Mouse (Mus musculus) embryo, embryonic 11.5 days (tissue): ENCODE data around the gene Aes.
A peak's percentile ranks its signal among the peaks of the same experiment; 100 is the strongest.

Experiments
- DNase-seq: peaks from one replicate; pipeline ENCODE4 v3.0.0-alpha.2; 2012; ENCODE audit warnings: low read depth, low spot score

The Aes gene

DNA sequence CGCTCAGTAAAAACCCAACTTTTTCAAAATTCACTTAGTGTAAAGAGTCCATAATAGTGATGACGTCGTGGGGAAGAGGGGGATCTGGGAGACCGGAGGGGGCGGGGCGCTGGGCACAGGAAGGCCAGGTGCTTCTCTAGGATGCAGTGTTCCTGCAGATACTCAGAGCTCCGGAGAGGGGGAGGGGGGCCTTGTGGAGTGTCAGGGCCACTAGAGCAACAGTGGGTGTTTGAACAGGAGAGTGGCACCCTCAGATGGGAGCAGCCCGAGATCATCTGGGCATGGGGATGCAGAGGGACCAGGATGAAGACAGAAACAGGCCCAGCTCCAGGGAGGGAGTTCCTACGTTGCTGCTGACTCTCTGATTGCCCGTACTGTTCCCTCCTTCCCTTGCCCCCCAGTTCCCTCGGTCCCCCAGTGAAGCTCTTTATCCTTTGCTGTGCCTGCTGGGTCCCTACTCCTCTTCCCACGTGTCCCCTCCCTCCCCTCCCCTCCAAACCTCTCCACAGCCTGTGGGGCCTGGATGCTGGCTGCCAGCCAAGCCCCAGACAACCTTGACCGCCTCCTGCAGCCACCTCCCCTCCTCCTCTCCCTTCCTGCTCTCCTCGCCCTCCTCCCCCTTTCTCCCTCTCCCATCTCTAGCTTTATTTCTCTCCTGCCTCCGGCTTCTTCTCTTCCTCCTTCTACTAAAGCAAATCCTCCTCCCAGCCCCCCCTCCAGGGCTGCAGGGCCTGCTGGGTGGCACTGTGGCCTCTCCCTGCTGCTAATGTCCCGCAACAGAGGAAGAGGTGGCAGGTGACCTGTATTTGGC, 9.3 kb downstream of the Aes start:
- DNase-seq = no peak

DNA sequence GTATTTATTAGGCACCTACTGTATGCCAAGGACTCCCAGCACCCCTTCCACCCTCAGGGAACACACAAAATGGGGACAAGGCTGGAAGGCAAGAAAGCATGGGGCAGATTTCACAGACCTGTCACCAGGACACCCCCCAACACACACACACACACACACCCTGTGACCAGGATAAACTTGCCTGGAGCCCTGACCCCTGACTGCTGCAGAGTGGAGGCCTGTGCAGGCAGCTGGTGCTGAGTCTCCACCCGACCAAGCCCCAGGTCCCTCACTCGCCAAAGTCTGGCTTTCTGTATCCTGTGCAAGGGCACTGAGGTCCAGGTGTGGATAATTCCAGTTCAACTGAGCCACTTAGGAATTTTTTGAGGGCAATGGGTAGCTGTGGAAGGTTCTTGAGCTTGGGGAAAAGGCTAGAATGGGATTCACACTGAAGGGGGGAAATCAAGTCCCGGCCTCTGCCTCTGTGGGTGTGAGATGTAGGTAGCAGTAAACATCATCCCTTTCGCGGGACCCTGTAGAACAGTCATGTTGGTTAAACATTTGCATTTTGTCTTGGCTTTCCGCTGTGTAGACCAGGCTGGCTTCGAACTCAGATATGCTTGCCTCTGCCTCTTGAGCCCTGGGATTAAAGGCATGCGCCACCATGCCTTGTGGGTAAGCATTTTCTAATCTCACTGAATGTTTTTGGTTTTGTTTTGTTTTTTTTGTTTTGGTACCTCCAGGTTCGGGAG, 10.4 kb downstream of the Aes start:
- no peak for DNase-seq

DNA sequence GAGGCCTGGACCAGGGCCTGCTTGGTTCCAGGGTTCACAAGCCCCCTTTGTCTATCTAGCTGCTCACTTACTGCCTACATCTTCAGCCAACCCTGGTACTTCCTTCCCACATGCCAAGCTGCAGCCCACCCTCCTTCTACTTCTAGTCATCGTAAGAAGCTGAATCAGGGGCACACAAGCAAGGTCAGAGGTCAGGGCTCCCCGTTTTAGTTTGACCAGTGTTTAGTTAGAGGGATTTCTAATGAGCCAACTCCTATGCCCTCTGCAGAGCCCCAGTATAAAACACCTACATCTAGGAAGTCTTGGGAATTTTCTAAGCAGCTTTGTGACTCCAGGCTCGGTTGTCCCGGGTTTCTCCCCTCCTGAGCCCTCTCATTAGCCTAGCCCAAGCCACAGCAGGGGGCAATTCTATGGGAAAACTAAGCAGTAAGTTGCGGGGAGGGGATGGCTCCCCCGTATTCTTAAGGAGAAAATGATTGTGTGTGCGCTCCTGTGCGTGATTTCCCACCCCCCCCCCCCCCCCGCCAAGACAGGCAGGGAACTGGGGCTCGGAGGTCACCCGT, 11.0 kb downstream of the Aes start:
- DNase-seq = no peak

DNA sequence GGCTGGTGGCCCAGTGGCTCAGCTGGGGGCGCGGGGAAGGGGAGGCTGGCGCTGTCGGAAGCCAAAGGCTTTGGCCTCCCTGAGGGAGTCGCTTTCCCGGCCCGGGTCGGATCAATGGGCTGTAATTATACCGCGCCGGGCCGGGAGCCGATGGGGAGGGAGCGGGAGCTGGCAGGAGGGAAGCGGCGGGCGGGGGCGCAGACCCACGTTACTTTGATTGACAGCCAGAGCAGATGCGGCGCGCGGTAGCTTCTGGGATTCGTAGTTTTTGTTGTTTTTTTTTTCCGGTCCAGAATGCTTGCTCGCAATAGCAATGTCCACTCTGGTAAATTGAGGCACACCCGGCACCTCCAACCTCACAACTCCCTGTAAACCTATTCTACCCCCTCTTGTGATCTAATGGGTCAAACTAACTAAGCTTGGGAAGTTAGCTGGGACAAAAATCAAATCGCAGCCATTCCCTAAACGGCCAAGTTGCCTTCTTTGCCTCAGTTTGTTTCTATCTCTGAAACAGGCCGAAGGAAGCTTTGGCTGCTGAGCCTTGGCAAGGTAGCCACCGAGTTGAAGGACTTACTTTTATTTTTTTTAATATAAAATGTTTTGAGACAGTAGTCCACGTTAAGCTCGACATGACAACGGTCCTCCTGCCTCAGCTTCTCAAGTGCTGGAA, 11.7 kb downstream of the Aes start:
- peak; percentile 89 for DNase-seq

DNA sequence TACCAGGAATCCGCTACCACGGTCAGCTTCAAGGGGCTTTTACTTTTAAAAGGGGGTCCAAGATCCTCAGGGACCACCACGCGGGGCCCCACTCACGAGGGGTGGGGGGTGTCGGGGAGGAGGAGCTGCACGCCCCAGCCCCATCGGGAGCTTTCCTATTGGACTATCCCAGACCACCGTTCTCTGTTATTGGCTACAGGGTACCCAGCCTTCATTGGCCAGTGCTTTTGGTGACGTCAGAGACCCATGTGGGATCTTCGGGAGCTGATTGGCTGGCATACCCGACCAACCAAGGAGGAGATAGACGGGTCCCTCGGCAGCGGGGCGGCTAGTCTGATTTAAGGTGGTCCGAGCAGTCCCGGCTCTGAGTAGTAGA, 12.2 kb downstream of the Aes start:
- DNase-seq = peak; percentile 94

DNA sequence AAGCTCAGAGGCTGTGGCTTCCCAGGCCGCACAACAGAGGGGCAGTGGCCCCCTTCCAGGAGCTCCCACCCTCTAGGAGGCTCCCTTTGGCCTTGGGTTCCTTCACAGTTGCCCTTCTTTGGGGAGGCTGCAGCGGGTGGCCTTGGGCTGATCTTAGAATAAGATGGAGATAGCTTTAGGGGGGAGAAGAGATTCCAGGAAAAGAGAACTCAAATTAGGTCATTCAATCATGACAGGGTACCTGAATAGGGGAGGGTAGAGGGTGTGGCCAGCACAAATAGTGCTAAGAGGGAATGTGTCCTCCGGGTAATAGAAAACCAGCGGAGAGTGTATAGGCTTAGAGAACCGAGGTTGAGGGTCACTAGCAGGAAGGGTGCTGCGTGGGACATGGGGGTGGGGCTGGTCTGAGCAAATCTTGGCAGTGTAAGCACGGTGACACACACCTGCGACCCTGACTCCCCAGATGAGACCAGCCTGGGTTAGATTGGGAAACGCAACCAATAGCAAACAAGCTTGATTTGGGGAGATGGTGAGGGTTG, 12.9 kb downstream of the Aes start:
- no peak for DNase-seq

DNA sequence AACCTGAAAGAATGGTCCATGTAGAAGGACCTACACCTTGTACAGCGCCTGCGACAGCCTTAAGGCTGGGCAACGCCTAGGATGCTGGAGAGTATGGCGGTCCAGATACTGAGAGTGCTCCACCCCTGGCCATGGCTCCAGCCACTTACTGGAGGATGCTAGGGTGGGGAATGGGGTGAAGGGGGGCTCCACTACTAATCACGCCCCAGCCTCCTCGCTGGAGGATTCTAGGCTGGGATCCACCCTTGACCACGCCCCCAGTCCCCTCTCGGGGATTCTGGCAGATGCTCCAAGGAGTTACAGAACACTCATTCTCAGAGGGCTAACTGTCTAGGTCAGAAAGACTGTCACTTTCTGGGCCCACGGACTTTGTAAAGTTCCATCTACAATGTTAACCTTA, 13.7 kb downstream of the Aes start:
- DNase-seq = no peak

DNA sequence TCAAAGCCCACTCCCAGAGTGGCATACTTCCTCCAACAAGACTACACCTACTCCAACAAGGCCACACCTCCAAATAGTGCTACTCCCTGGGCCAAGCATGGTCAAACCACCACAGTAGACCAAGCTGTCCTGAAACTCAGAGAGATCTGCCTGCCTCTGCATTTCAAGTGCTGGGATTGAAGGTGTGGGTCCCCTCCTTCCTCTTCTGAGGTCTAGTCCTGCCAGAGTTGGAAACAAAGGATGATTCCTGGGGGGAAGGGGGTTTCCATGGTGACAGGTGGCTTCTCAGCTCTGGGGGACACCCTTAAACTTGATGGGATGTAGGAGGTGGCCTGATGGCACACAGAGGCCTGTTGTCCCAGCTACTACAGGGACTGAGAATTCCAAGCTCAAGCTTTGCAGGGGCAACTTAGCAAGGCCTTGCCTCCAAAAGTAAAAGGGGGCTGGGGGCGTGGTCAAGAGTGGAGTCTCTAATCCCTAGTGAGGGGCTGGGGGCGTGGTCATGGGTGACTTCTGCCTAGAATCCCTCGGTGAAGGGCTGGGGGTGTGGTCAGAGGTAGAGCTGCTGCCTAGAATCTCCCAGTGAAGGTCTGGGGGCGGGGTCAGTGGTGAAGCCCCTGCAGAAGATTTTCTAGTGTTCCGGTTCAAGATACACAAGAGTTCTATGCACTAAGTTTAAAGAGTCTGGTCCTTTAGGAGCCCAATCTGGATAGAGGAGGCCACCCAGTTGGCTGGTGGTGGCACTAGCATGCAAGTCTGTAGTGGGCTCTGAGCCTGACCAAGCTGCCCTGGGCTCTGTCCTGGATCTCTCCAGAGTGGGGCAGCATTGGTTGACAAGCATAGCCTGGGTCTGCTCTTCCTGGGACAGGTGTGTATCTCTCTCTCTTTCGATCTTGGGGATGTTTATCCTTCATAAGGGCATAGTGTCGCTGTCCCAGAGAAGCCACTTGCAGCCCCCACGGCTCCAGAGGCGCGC, 15.1 kb downstream of the Aes start, which contains the start of gene Tle2:
Tle2 (plus strand) TSS at position 481 of the 976 bp plus-strand sequence.
- no peak for DNase-seq

DNA sequence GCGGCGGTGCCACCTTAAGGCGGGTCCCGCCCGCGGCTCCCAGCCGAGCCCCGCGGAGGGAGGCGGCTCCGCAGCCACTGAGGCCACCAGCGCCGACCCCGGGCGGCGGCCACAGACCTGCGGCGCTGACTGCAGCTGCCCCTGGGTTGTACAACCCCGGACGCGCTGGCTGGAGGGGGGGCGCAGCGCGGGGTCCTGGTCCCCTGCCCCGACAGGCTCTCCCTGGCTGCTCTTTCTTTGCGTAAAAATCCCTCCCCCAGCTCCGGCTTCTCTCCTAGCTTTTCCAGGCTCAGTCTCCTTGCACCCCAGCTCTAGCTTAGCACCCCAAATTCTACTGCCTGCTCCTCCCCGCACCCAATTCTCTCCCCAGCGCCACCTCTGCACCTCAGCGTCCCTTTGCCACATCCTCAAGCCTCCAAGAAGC, 15.9 kb downstream of the Aes start:
- DNase-seq = no peak

DNA sequence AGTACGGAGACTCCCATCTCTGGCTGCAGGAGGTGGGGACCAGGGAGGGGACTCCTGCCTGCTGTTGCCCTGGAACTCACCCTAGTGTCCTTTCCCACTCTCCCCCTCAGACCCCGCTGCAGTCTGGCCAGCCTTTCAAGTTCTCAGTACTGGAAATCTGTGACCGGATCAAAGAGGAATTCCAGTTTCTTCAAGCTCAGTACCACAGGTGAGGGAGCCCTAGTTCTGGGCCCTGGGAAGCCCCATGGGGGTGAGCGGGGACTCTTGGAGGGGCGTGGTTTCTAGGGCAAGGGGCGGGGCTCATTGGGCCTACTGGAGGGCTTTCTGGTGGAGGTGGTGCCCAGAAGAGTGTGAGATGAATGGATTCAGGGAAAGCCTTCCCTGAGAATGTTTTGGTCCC, 16.4 kb downstream of the Aes start:
- DNase-seq = no peak

DNA sequence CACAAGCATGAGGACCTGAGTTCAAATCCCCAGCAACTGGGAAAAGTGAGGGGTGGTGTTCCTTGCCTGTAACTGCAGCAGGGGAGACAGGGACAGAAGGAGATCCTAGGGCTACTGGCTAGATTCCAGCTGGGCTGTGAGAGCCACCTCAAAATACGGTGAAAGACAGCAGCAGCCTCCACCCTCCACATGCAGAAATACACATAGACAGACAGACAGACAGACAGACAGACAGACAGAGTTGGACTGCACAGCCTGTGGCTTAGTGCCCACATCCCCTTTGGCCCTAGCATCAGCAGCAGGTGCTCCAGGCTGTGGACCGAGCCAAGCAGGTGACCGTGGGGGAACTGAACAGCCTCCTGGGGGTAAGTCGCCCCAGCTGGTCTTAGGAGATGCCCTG, 20.7 kb downstream of the Aes start:
- no peak for DNase-seq

DNA sequence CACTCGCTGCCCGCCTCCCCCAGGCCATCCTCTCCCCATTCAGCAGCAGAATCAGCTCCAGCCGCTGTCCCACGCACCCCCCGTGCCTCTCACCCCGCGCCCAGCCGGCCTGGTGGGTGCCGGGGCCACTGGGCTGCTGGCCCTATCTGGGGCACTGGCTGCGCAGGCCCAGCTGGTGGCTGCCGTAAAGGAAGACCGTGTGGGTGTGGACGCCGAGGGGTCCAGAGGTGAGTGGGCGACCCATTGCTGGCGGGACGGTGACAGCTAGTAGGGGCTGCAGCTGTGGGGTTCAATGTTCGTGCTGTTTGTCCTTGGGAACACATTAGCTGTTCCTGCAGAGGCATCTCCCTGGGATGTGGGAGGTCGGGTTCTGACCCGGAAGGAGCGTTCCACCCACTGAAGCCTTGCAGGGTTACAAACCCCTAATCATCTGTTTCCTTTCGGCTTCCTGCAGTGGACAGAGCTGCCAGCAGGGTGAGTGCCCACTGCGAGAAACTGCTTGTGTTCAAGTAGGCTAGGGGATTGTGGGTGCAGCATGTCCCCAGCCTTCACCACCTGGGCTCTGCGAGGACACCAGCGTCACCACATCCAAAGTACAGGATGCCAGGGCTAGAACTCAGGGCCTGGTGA, 21.3 kb downstream of the Aes start:
- no peak for DNase-seq

DNA sequence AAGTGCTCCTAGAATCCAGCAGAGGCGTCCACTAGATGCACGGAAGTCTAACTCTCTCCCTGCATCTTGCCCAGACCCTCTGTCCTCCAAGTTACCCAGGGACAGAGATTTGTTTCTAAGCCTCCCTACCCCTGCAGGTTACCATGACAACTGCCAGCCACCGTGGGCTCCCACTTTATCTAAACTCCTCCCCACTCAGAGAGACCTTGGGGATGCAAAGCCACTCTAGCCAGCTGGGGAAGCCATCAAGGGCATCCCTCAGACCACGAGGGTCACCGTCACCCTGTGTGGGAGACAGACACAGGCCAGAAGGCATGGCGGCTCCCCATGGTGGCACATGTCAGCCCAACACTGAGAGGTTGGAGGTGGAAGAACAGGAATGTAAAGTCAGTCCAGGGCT, 24.1 kb downstream of the Aes start:
- no peak for DNase-seq

DNA sequence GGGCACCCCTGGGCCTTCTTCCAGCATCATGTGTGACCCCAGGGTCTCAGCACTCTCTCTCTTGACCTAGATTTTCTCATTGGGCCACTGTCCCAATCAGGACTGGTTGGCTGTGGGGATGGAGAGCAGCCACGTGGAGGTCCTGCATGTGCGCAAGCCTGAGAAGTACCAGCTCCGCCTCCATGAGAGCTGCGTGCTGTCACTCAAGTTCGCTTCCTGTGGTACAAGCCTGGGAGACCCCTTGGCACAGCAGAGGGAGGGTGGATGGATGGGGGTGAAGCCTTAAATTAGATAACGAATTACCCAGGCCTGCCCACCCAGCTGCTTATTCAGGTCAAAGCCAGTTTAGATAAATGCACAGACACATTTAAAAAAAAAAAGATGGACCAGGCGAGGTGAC, 29.5 kb downstream of the Aes start:
- no peak for DNase-seq

DNA sequence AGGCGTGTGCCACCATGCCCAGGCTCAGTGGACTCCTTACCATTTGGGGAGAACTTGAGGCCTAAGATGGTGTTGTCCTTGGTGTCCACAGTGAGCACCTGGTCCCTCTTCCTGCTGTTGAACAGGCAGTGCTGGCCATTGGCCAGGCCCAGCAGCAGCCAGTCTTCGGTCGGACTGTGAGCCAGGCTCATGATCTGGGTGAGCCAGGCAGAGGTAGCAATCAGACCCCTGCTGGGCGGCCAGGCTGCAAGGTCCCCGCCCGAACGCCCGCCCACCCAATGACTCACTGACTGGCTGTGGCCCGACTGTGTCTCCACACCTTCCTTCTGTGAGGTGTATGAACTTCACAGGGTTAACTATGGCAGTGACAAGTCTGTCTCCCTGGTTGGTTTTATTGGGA, 32.6 kb downstream of the Aes start:
- no peak for DNase-seq

DNA sequence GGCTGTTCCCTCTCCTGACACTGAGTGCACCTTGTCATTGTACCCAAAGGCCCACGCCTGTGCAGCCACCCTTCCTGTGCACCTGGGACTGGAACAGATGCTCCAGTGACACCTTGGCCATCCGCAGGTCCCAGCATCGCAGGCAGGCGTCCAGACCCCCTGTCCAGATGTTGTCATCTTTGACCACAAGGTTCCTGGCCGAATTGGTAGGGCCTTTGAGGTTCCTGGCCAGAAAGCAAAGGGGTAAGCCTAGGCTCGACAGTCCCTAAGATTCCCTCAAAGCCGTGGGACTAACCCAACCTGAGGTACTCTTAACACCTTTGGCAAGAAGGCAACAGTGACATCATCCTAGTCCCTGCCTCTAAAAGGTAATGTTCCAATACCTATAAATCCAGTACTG, 33.3 kb downstream of the Aes start:
- no peak for DNase-seq

DNA sequence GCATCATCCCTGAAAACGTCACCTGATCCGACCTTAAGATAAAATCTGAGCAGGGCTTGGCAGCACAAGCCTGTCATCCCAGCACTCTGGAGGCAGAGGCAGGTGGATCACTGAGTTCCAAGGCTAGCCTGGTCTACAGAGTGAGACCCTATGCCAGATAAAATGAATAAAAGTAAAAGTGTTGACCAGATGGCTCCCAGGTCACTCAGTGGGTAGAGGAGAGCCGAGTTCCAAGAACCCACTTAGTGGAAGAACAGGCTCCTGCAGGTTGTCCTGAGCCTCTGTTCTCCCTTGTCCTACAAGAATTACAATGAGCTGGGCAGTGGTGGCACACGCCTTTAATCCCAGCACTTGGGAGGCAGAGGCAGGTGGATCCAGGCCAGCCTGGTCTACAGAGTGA, 33.9 kb downstream of the Aes start:
- DNase-seq = no peak

DNA sequence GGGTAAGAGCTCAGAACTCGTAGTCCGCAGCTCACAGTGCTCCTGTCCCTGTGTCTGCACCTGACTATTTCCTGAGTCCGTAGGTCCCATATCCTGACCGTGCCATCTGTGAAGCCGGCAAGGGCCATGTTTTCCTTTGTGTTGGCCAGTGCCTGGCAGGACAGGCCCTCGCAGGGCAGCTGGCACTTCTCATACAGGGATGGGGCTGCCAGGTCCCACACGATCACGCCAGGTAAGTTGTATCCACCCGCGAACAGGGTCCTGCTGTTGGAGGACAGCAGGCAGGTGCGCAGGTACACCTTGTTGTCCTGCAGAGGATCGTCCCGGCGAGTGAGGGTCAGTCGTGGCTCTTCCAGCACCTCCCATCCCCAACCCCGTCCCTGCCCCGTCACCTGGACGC, 34.6 kb downstream of the Aes start:
- DNase-seq = no peak

DNA sequence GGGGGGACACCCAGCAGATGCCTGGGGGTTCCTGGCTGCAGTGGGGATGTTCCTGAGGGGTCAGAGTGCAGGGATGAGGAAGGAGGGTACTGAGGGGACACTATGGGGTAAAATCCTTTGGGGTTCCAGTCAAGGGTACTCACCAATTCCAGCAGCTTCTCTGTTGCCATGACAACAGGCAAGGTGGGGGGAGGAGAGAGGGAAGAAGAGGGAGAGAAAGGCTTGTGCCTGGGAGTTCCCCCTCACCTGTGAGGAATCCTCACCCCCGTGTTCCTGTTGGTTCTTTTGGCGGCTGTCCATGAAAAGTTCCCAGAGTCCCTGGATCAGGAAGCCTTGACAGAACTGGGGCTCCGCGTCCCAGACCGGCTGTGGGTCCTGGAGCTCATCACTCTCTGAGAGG, 36.3 kb downstream of the Aes start:
- DNase-seq = no peak

DNA sequence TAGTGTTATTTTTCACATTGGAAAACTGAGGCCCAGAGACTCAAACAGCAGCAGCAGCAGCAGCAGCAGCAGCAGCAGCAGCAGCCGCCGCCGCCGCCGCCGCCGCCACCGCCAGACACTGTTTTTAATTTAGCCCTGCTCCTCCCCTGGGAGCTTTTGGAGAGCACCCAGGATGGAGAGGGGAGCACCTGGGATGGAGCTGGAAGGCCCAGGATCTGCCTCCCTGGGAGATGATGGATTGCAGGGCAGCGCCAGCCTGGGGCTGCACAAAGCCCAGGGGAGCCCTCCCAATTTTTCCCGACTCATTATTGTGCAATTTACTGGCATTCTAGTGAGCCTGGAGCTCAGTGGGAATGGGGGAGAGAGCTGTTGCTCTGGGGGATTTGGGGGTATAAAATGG, 37.3 kb downstream of the Aes start:
- no peak for DNase-seq
